Mouse (Mus musculus) ES-Bruce4 (cell line): ENCODE measurements around the gene Dnph1.

ENCODE experiments used
- CTCF ChIP-seq: IDR thresholded peaks from one replicate; pipeline ENCODE4 v1.8.1; 2011; ENCODE audit warnings: low read depth, low read length
- EP300 ChIP-seq: IDR thresholded peaks from 2 replicates; pipeline ENCODE4 v1.6.1; 2011; ENCODE audit warnings: low read depth, low read length; ENCODE audit not compliant: insufficient read depth
- POLR2A ChIP-seq: IDR thresholded peaks from one replicate; pipeline ENCODE4 v1.8.1; 2011; ENCODE audit warnings: low read length; ENCODE audit not compliant: insufficient read depth

GRCm38 (mm10) chr17:46487431-46487830 lies 9.1 kb upstream of the Dnph1 start, which contains the start of gene Ttbk1:
- TF ChIP-seq CTCF (no peak), EP300 (no peak), POLR2A (no peak)
